24 mouse cellular contexts compared by ENCODE assay signal in the genomic region with DNA sequence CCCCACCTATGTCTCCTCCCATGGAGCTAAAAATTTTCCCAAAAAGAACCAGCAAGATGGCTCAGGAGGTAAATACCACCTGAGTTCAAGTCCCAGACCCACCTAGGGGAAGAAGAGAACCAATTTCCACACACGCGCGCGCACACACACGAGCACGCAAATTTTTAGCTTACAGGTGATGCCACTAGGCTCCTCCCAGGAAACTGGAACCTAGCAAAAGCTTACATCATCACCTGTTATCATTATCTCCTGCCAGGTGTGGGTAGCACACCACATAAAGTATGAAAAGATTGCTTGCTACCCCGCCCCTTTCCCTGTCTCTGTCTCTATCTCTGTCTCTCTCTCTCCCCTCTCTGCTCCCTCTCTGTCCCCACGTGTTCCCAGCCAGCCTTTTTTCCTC. TPM values are rescaled to one million over a fixed set of nuclear protein-coding genes. Genes with fewer than 3 reads are reported as not detected.
"Had no signal": no experiment of that assay in that cellular context is flagged by ENCODE, and none has a peak within 500 bp of the region (broad histone marks: within the 10 kb centered on the region; RNA-seq: fewer than 3 reads in every experiment).

No protein-coding gene starts in this region.

- H3K27me3 ChIP-seq: midbrain, embryonic 12.5 days; neural tube, embryonic 13.5 days; neural tube, embryonic 15.5 days had no signal

- DNase-seq: lung, adult 18-20 months; lung, embryonic 14.5 days; lung, postnatal 10 days; lung, postnatal 4 days; midbrain, embryonic 14.5 days; retina, postnatal 1 day; right cerebral cortex, adult 18-20 months; right cerebral cortex, postnatal 25 days; right cerebral cortex, postnatal 4 days; spleen, adult 18-20 months; thymus, adult 18-20 months; thymus, postnatal 14 days; thymus, postnatal 36 days had no signal

- ATAC-seq: midbrain, embryonic 16.5 days had no signal

- H3K4me1 ChIP-seq: midbrain, embryonic 12.5 days had no signal

- H3K4me3 ChIP-seq: midbrain, embryonic 10.5 days; midbrain, embryonic 12.5 days; myocyte; neural tube, embryonic 13.5 days; neural tube, embryonic 15.5 days had no signal

- H3K36me3 ChIP-seq: midbrain, embryonic 10.5 days; midbrain, embryonic 12.5 days; neural tube, embryonic 13.5 days; neural tube, embryonic 15.5 days had no signal

- H3K27ac ChIP-seq: midbrain, embryonic 10.5 days; midbrain, embryonic 12.5 days; neural tube, embryonic 13.5 days; neural tube, embryonic 15.5 days had no signal

RNA-seq across cellular contexts. Expression of a gene that starts 10.4 kb away (rescaled TPM):
- polyA plus RNA-seq: liver, embryonic 16.5 days; lung, embryonic 14.5 days; lung, embryonic 16.5 days; midbrain, embryonic 10.5 days; myocyte; neural tube, embryonic 11.5 days; stomach, embryonic 14.5 days; stomach, embryonic 16.5 days had no signal
